Mouse (Mus musculus) testis, adult 2 months (tissue): Measurements from ENCODE around the gene Cfap46. TPM values are rescaled to one million over a fixed set of nuclear protein-coding genes. Genes with fewer than 3 reads are reported as not detected.

ENCODE experiments used
- H3K27ac ChIP-seq: fragments of 200-500 bp; 2 replicates; pipeline ENCODE4 v1.5.1; 2012; ENCODE audit warnings: low read depth, low read length; ENCODE audit not compliant: control insufficient read depth, insufficient read depth
- H3K27me3 ChIP-seq: fragments of 200-500 bp; 2 replicates; pipeline ENCODE4 v1.6.1; 2012; ENCODE audit warnings: mild to moderate bottlenecking, low read length, moderate library complexity; ENCODE audit not compliant: control insufficient read depth, insufficient read depth
- H3K36me3 ChIP-seq: fragments of 200-500 bp; 2 replicates; pipeline ENCODE4 v1.6.1; 2012; ENCODE audit warnings: mild to moderate bottlenecking, low read length; ENCODE audit not compliant: control insufficient read depth, insufficient read depth
- H3K4me1 ChIP-seq: fragments of 200-500 bp; 2 replicates; pipeline ENCODE4 v1.6.1; 2012; ENCODE audit warnings: low read length; ENCODE audit not compliant: control insufficient read depth, insufficient read depth
- H3K4me3 ChIP-seq: fragments of 200-500 bp; 2 replicates; pipeline ENCODE4 v1.5.1; 2012; ENCODE audit warnings: low read depth, mild to moderate bottlenecking, low read length, moderate library complexity, mixed read lengths; ENCODE audit not compliant: control insufficient read depth
- CTCF ChIP-seq: fragments of 200-500 bp; IDR thresholded peaks from 2 replicates; pipeline ENCODE4 v1.5.1; 2012; ENCODE audit warnings: low read depth, mild to moderate bottlenecking, inconsistent platforms, low read length, moderate library complexity; ENCODE audit not compliant: control insufficient read depth, insufficient read depth, insufficient replicate concordance
- POLR2A ChIP-seq: fragments of 200-500 bp; IDR thresholded peaks from 2 replicates; pipeline ENCODE4 v1.6.1; 2012; ENCODE audit warnings: low read depth, mild to moderate bottlenecking, inconsistent platforms, low read length, moderate library complexity; ENCODE audit not compliant: control insufficient read depth
- polyA plus RNA-seq: library from polyadenylated mRNA; depleted of rRNA; stranded (reverse); fragments of >200 nt; gene quantifications from 2 replicates; pipeline ENCODE4 v1.2.3, GENCODE M21; 2012

Cfap46 gene
- polyA plus RNA-seq, 1 experiment = 94.6 TPM

GRCm38 (mm10) chr7:139572665-139573064 is 111.0 kb downstream of the Cfap46 start:
- Histone ChIP-seq H3K27ac (no peak overlapping the region), H3K36me3 (no peaks in the 10 kb centered on the region), H3K27me3 (no peaks in the 10 kb centered on the region), H3K4me3 (no peak overlapping the region), H3K4me1 (no peaks in the 10 kb centered on the region)
- TF ChIP-seq POLR2A (no peak), CTCF (no peak)

GRCm38 (mm10) chr7:139570788-139571187 is 112.8 kb downstream of the Cfap46 start:
- Histone ChIP-seq H3K4me1 (no peaks in the 10 kb centered on the region), H3K36me3 (no peaks in the 10 kb centered on the region), H3K4me3 (no peak overlapping the region), H3K27me3 (no peaks in the 10 kb centered on the region), H3K27ac (no peak overlapping the region)
- TF ChIP-seq POLR2A (no peak), CTCF (no peak)

GRCm38 (mm10) chr7:139566533-139566932 is 117.1 kb downstream of the Cfap46 start:
- no peak overlapping the region for H3K4me3 ChIP-seq
- no peak for TF ChIP-seq CTCF
- no peak for TF ChIP-seq POLR2A
- H3K27me3 ChIP-seq = no peaks in the 10 kb centered on the region
- no peak overlapping the region for H3K27ac ChIP-seq
- no peaks in the 10 kb centered on the region for H3K4me1 ChIP-seq
- no peaks in the 10 kb centered on the region for H3K36me3 ChIP-seq

GRCm38 (mm10) chr7:139565998-139566397 is 117.6 kb downstream of the Cfap46 start:
- Histone ChIP-seq H3K4me1 (no peaks in the 10 kb centered on the region), H3K27me3 (no peaks in the 10 kb centered on the region), H3K36me3 (no peaks in the 10 kb centered on the region), H3K27ac (no peak overlapping the region), H3K4me3 (no peak overlapping the region)
- TF ChIP-seq CTCF (no peak), POLR2A (no peak)

- TF ChIP-seq POLR2A (no peak), CTCF (no peak)
- H3K27me3 ChIP-seq = no peaks in the 10 kb centered on the region
- H3K27ac ChIP-seq = no peak overlapping the region
- no peaks in the 10 kb centered on the region for H3K4me1 ChIP-seq
- H3K36me3 ChIP-seq = no peaks in the 10 kb centered on the region
- no peak overlapping the region for H3K4me3 ChIP-seq
Observed at GRCm38 (mm10) chr7:139564161-139564560, 119.5 kb downstream of the Cfap46 start.

- Histone ChIP-seq H3K27me3 (no peaks in the 10 kb centered on the region), H3K27ac (no peak overlapping the region), H3K4me1 (no peaks in the 10 kb centered on the region), H3K4me3 (no peak overlapping the region), H3K36me3 (no peaks in the 10 kb centered on the region)
- TF ChIP-seq POLR2A (no peak), CTCF (no peak)
Observed at GRCm38 (mm10) chr7:139563425-139563824, 120.2 kb downstream of the Cfap46 start.

- Histone ChIP-seq H3K27ac (no peak overlapping the region), H3K36me3 (no peaks in the 10 kb centered on the region), H3K27me3 (no peaks in the 10 kb centered on the region), H3K4me1 (no peaks in the 10 kb centered on the region), H3K4me3 (no peak overlapping the region)
- TF ChIP-seq POLR2A = no peak
- TF ChIP-seq CTCF = no peak
Observed at GRCm38 (mm10) chr7:139559659-139560058, 124.0 kb downstream of the Cfap46 start.
